Mouse (Mus musculus) c-Kit-positive CD71-positive TER-119-negative erythroid progenitor cells, embryonic 14.5 days (primary cell): Measurements from ENCODE around the gene Mon1b.

Source experiments
- DNase-seq: peaks from one replicate; pipeline ENCODE4 v3.0.0-alpha.2; 2013; ENCODE audit warnings: low read depth

The Mon1b gene

GRCm38 (mm10) chr8:113634670-113635591, at the start of gene Mon1b:
Gene Mon1b, plus strand, starts transcription at chr8:113635587.
- peak; percentile 91 for DNase-seq

DNA sequence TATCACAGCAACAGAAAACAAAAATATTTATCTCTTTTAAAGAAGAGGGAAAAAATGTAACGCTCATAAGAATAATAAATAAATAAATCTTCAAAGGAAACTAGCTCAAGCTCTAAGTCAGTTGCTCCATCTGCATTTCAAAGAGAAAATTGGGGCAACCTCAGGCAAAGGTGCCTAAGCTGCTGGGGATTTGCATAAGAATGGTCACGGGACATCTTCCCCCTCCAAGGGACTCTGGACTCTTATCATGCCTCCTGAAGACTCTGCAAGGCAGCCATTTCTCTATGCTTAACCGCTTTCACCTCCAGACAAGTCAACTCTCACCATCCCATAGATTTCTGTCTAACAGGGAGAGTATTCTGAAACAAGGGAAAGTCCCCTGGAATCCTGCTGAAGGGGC, 37.0 kb upstream of the Mon1b start:
- no peak for DNase-seq

GRCm38 (mm10) chr8:113632634-113633033, 2.8 kb upstream of the Mon1b start:
- peak; percentile 24 for DNase-seq

- DNase-seq, result no peak
These were observed 1.2 kb upstream of the Mon1b start for GRCm38 (mm10) chr8:113634161-113634560.

- peak; percentile 78 for DNase-seq
These were observed 349 bp downstream of the Mon1b start for GRCm38 (mm10) chr8:113635592-113636279.

DNA sequence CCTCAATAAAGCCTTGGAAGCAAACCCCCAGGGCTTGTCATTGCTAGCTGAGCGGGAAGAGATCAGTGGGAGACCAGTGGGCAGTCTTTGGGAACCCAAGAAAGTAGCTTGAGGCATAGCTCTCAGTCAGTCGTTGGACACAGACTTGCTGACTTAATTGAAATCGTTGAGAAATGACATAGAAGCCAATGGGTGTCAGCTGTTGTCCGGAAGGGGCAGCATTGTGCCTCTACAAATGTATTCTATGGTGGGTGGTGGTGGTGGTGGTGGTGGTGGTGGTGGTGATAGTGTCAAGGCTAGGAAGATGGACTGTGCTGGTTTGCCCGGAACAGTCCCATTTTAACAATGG, 867 bp downstream of the Mon1b start:
- DNase-seq, result peak; percentile 15

DNA sequence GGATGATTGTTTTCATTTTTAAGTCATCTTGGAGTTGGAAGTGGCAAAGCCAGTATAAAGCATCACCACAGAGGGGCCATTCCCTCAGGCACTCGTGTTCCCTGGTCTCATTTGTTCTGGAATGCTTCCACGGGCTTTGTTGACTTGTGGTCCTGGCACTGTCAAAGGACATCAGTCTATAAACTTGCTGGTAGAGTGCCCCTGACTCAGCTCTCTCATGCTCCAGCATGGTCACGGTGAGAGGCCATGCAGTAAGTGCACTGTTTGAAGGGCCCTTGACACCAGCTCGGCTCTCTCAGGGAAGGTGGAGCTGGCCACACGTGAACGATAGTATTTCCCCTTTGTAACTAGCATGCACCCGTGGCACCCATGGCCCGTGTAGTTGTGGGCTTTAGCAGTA, 5.0 kb downstream of the Mon1b start:
- no peak for DNase-seq

DNA sequence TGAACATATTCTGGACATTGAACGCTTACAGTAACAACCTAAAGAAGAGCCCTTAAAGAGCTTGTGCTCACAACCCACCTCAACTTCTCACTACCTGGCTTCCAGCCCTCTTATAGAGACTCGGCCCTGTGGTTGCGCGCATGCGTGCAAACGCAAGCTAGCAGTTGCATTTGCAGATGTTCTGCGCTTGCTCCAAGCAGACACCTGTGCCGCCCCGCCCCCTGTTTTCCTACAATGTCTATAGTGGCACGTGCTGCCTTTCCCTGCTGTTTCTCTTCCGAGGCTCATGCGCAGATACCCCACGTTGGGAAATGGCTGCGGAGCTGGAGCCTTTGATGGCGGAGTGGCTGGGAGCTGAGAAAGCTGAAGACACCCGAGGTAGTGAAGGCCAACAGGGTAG, 7.5 kb downstream of the Mon1b start, which contains the start of gene Syce1l:
Syce1l (plus strand) TSS at position 288 of the 400 bp plus-strand sequence.
- DNase-seq, result no peak

DNA sequence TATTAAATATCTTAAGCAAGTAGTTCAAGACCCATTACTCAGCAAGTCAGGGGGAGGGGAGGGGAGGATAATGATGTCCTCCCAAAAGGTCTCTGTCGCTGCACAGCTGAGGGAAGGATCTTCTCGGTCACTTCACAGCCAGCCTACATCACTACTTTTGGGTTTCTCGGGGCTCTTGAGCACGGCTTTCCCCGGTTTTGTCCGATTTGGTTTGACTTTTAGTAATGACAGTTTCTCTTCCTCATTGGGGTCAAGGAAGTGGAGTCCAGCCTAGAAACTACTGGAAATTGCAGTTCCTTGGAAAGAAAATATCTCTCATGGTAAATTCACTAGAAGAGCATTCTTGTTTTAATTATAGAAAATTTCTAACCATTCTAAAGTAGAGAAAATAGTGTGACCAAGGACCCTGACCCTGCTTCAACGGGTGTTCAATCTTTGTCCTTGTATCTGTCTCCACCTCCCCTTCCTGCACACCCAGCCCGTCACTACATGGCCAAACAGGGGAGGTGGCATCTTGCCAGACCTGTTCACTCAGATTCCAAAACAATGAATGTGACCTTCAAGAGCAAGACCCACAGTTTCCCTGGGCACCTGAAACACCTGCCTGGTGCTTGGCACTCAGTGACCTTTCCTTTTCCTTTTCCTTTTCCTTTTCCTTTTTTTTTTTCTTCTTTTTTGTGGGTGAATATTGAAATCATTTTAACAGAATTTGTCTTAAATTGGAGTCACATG, 8.3 kb downstream of the Mon1b start:
- no peak for DNase-seq

GRCm38 (mm10) chr8:113645220-113645619, 9.8 kb downstream of the Mon1b start:
- DNase-seq, result no peak

DNA sequence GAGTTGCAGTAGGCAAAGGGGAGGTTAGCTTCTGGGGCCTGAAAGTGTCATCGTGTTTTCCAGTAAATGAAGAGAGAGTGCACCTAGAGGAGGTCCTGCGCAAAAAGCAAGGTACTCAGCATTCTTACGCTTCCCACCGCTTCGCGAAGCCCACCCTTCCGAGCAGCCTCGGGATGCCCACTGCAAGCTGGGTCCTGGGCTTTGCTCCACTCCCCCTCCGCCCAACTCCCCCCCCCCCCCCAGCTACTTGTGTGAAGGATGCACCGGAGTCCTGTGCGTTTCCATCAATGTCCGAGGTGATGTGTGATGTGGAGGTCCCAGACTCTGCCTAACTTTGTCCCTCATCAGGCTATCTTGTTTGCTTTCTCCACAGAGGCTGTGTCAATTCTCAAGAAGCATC, 17.1 kb downstream of the Mon1b start:
- no peak for DNase-seq

DNA sequence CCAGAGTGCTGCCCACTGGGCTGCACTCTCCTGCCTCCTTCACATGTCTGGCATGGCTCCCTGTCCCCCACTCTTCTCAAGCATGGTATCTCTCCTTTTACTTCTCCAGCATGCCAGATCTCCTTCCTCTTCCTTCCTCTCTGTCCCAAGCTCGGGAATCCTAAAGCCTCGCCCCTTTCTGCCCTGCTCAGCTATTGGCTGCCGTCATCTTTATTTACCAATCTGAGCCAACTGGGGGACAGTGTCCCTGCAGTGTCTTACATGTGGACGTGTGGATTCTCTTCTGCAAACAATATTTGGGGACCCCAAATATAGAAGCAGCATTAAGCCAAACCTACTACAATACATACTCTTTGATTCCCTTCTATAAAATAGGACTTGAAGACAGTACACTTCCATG, 17.8 kb downstream of the Mon1b start:
- no peak for DNase-seq

DNA sequence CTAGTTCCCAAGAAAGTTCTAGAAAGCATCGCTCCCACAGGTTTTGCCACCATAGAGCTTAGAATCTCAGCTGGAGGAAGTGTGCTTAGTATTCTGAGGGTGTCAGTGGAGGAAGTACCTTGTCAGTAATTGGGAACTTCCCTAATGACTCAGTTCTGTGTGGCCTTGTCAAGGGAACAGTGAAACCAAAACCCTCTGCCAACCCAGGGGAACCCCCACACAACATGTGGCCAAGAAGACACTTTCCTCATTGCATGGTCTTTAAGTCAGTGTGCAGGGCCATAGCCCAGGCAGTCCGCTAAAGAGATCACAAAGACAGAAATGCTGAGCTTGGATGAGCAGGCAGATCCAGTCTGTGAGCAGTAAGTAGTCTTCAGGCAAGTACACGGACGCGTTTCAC, 20.8 kb downstream of the Mon1b start:
- no peak for DNase-seq

DNA sequence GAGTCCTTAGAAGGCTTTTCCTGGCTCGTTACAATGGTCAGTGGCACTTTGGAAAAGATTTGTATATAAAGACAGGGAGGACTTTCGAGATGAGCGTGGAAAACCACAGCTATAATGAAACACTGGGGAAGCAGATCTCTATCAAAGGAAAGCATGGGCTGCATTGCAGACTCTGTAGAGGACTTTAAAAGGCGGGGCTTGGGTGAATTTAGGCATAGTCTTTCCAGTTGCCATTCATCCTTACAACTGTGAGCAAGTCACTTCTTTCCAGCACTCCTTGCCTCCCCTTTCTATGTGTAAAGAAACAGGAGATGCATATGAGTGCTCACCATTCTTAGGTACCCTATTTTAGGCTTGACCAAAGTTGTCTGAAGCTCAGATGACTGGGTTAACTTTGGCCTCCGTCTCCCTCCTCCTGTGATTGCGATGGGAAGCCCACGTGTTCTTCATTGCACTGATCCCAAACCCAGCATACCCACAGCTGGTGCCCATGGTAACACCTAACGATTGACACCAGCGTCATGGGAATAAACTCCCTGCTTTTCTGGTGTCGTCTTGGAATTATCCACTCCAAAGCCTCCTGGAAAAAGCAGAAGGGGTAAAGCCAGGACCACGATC, 21.4 kb downstream of the Mon1b start:
- DNase-seq, result no peak

DNA sequence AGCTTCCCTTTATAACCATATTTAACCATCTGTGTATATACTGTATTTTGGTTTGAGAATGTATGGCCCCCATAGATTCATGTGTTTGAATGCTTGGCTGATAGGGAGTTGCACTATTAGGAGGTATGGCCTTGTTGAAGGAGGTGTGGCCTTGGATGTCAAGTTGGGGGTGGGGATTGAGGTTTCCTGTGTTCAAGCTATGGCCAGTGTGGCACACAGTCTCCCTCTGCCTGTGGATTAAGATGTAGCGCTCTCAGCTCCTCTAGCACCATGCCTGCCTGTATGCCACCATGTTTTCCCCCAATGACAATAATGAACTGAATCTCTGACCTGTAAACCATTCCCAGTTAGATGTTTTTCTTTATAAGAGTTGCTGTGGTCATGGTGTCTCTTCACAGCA, 24.7 kb downstream of the Mon1b start:
- DNase-seq, result no peak

- no peak for DNase-seq
These were observed 29.2 kb downstream of the Mon1b start for GRCm38 (mm10) chr8:113664544-113664943.

DNA sequence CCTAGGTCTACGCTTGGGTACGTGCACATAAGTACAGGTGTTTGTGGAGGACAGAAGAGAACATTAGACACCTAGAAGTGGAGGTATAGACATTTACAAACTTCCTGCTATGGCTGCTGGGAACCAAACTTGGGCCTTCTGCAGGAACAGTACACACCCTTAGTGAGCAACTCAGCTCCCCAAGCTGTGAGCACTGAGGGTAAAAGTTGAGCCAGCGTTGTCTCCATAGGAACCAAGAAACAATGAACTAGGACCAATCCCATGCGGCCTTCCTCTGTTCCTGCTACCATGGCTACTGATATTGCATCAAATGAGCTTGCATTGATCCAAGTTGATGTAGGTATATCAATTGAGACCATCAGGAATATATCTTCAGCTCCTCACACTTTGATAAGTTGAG, 29.6 kb downstream of the Mon1b start:
- no peak for DNase-seq

DNA sequence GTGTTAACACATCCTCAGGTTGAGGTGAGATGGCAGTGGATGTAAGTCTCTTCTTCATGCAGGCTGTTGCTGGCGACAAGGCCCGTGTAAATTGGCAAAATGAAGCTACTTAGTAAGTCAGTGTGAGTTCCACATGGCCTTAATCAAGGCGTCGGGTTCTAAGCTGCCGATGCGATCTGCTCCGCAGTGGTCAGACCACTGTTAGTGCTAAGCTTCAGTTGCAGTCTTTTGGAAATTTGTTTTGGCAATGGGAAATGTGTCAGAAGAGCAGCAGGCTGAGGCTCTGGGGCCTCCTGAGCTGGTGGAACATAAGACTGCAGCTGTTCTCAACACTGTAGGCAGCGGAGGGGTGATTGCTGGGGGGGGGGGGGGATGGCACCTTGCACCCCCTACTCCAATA, 30.6 kb downstream of the Mon1b start:
- DNase-seq, result no peak

- no peak for DNase-seq
These were observed 31.5 kb downstream of the Mon1b start for GRCm38 (mm10) chr8:113666714-113667432.

DNA sequence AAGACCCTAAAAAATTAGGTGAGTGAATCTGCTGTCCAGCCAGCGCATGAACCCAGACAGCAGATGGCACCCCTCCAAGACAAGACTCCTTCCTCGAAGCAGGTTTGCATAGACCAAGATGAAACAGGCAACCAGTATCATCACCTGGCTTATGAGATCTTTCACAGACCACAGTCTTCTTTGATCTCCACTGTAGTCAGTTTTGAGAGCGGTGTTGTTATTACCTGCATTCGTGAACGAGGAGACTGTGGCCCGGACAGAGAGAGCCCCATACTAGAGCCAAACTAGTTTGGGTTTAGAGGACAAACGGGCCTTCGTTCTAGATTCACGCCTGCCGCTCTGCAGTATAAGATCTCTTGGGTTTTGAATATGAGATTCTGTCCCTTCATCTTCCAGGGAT, 34.5 kb downstream of the Mon1b start:
- DNase-seq, result no peak

DNA sequence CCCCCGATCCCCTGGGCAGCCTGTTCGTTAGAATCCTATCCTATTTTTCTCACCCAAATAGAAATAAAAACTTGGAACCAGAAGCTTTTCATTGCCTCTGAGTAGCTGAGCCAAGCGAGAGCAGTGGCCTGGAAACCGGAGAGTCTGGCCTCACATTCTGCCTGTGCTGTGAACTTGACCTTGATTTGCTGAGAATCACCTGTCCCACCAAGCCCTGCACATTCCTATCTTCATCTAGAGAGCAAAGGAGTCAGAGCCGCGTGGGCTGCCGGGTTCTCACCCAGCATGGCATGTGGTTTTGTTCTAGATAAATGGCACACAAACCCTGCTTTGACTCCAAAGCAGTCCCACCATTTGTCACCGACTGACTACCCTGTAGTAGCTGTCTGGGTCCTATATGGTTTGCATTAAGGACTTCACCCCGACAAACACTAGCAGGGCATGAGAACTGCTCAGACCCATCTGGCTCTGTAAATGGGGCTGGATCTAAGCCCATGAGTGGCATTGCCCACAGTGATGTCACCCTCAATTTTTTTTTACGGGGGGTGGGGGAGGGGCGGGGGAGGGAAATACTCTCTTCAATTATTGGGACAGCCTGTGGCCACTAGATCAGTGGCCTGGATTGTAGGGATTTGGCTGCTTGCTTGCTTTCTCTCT, 37.3 kb downstream of the Mon1b start:
- no peak for DNase-seq
